In genomic region chr13:74638793-74639711, GRCm38 (mm10) we compare ENCODE assay signal across 8 mouse cellular contexts. TPM values are rescaled to one million over a fixed set of nuclear protein-coding genes. Genes with fewer than 3 reads are reported as not detected.
DNase-seq lines count a peak whose midpoint lies in the region; ATAC-seq lines count a peak whose summit lies in the region.

Gene Erap1, plus strand, starts transcription at chr13:74639568.

- H3K27ac ChIP-seq in forebrain, embryonic 11.5 days (ENCODE audit: low read depth, low read length), result peak within 1 kb of the TSS; percentile 60; the same call in 1 of the 2 replicates
- peak within 1 kb of the TSS; percentile 93 for H3K27ac ChIP-seq in liver, embryonic 15.5 days (replicated peaks)
- H3K27ac ChIP-seq in neural tube, embryonic 12.5 days, result peak within 1 kb of the TSS; percentile 11; the same call in 1 of the 2 replicates

- H3K4me1 ChIP-seq in forebrain, embryonic 11.5 days (replicated peaks; ENCODE audit: control insufficient read depth, insufficient read depth, low read length), result no peaks in the 10 kb centered on the region; the same call in 1 of the 2 replicates
- H3K4me1 ChIP-seq in liver, embryonic 15.5 days (replicated peaks), result 0 out of 2 replicates have a peak, but pooled peaks cover 3% of the 10 kb centered on the region
- H3K4me1 ChIP-seq in neural tube, embryonic 12.5 days, result peaks cover 7% of the 10 kb centered on the region; the same call in 1 of the 2 replicates

- peak; percentile 70 for ATAC-seq in forebrain, embryonic 11.5 days (replicated peaks; ENCODE audit: low FRiP score)
- ATAC-seq in liver, embryonic 15.5 days (ENCODE audit: insufficient read depth), result peak; percentile 45
- peak; percentile 70 for ATAC-seq in neural tube, embryonic 12.5 days (ENCODE audit: low FRiP score, low read depth)

- peak within 1 kb of the TSS; percentile 93 for H3K9ac ChIP-seq in forebrain, embryonic 11.5 days (ENCODE audit: low read length)
- H3K9ac ChIP-seq in liver, embryonic 15.5 days, result peak within 1 kb of the TSS; percentile 95
- peak within 1 kb of the TSS; percentile 79 for H3K9ac ChIP-seq in neural tube, embryonic 12.5 days

- peak within 1 kb of the TSS; percentile 64 for H3K4me3 ChIP-seq in forebrain, embryonic 11.5 days (ENCODE audit: low read depth, low read length)
- H3K4me3 ChIP-seq in liver, embryonic 15.5 days (replicated peaks), result peak within 1 kb of the TSS; percentile 98
- peak within 1 kb of the TSS; percentile 83 for H3K4me3 ChIP-seq in neural tube, embryonic 12.5 days

- DNase-seq in Muller cell, postnatal 12 days (ENCODE audit: inconsistent ontology term), result peak; percentile 65
- peak; percentile 67 for DNase-seq in c-Kit-positive CD71-positive TER-119-negative erythroid progenitor cells, embryonic 14.5 days (ENCODE audit: low read depth)
- DNase-seq in forebrain, embryonic 11.5 days (ENCODE audit: low spot score), result peak; percentile 67
- DNase-seq in heart, postnatal 10 days, result peak; percentile 52 to 58
- DNase-seq in kidney, postnatal 36 days, result peak; percentile 34 to 46
- peak; percentile 52 for DNase-seq in thymus, postnatal 4 days

- H3K36me3 ChIP-seq in forebrain, embryonic 11.5 days (ENCODE audit: control insufficient read depth, insufficient read depth, low read length), result no peaks in the 10 kb centered on the region
- H3K36me3 ChIP-seq in liver, embryonic 15.5 days (replicated peaks), result no peaks in the 10 kb centered on the region
- H3K36me3 ChIP-seq in neural tube, embryonic 12.5 days, result no peaks in the 10 kb centered on the region

- intact Hi-C loops in heart, postnatal 10 days (cut with DNase I), result loop anchor here (1.0 to 5.0 kb wide), 2 partner anchors 133 to 215 kb away; no protein-coding TSS in a partner anchor

- no peaks in the 10 kb centered on the region for H3K27me3 ChIP-seq in forebrain, embryonic 11.5 days (ENCODE audit: control insufficient read depth, insufficient read depth, low read length)
- no peaks in the 10 kb centered on the region for H3K27me3 ChIP-seq in liver, embryonic 15.5 days
- H3K27me3 ChIP-seq in neural tube, embryonic 12.5 days (replicated peaks), result no peaks in the 10 kb centered on the region

- WGBS in forebrain, embryonic 11.5 days, result under 1% methylated on average over 12 of the region's 12 CpGs
- WGBS in liver, embryonic 15.5 days (ENCODE audit: insufficient replicate concordance), result under 1% methylated on average over 12 of the region's 12 CpGs
- WGBS in neural tube, embryonic 12.5 days, result 2% methylated on average over 12 of the region's 12 CpGs

- peak within 1 kb of the TSS; percentile 64 for H3K4me2 ChIP-seq in forebrain, embryonic 11.5 days (ENCODE audit: low read depth, low read length, severe bottlenecking)
- peak within 1 kb of the TSS; percentile 84 for H3K4me2 ChIP-seq in liver, embryonic 15.5 days
- peak within 1 kb of the TSS; percentile 81 for H3K4me2 ChIP-seq in neural tube, embryonic 12.5 days (replicated peaks)

- H3K9me3 ChIP-seq in forebrain, embryonic 11.5 days (ENCODE audit: control insufficient read depth, low read length), result no peaks in the 10 kb centered on the region
- H3K9me3 ChIP-seq in liver, embryonic 15.5 days (replicated peaks), result no peaks in the 10 kb centered on the region
- no peaks in the 10 kb centered on the region for H3K9me3 ChIP-seq in neural tube, embryonic 12.5 days

RNA-seq across cellular contexts. Expression of gene Erap1, which starts in this region (rescaled TPM):
- 2.9 and 4.7 TPM in 2 replicates for polyA plus RNA-seq in forebrain, embryonic 11.5 days (2014; fragmentation: Nextera tagmentation; extraction: Ambion mirVana)
- total RNA-seq in heart, postnatal 10 days (2021), result 10 to 100 TPM; 42.9 to 47.0 TPM
- 15.7 and 18.8 TPM in 2 replicates for polyA plus RNA-seq in liver, embryonic 15.5 days (2015; fragmentation: Nextera tagmentation; extraction: Ambion mirVana)
- 3.7 and 4.0 TPM in 2 replicates for polyA plus RNA-seq in neural tube, embryonic 12.5 days (2016; fragmentation: Nextera tagmentation; extraction: Ambion mirVana)

Comparison
In these comparisons a context has a peak if more than half of its experiments do, and no peak if none do; other contexts are left out.
1. Peak in every context shown above with its lines: DNase-seq, ATAC-seq, H3K4me3 ChIP-seq and H3K27ac ChIP-seq.
2. H3K27ac ChIP-seq: peak in every context shown above with its lines; median percentile 93 in liver, embryonic 15.5 days; 60 in forebrain, embryonic 11.5 days; 11 in neural tube, embryonic 12.5 days.